Mouse (Mus musculus) heart, adult 11 months (tissue): ENCODE measurements at regions not wholly inside any gene's neighbourhood (a gene's known extent, or its start where the extent isn't known, plus 50 kb on each side); places are given as distances from the start of the nearest gene placed in this dataset.

Experiments
- DNase-seq: peaks from one replicate; pipeline ENCODE4 v3.0.0; 2022

GRCm38 (mm10) chr13:28425116-28425515 lies 167.8 kb downstream of the Gm11361 start:
- no peak for DNase-seq

- no peak for DNase-seq
Observed at GRCm38 (mm10) chr13:28424446-28425059, 167.2 kb downstream of the Gm11361 start.

GRCm38 (mm10) chr13:28421309-28421708 lies 164.0 kb downstream of the Gm11361 start:
- DNase-seq: no peak

GRCm38 (mm10) chr13:28420636-28421035 lies 163.3 kb downstream of the Gm11361 start:
- DNase-seq: no peak

- DNase-seq: peak; percentile 98
Observed at GRCm38 (mm10) chr13:28419950-28420381, 162.6 kb downstream of the Gm11361 start.

GRCm38 (mm10) chr13:28418936-28419681 lies 161.8 kb downstream of the Gm11361 start:
- DNase-seq: peak; percentile 84

GRCm38 (mm10) chr13:28417929-28418881 lies 160.9 kb downstream of the Gm11361 start:
- DNase-seq: peak; percentile 94

GRCm38 (mm10) chr13:28417431-28417928 lies 160.2 kb downstream of the Gm11361 start:
- DNase-seq: peak; percentile 93

GRCm38 (mm10) chr13:28416887-28417286 lies 159.6 kb downstream of the Gm11361 start:
- DNase-seq: no peak

- DNase-seq: peak; percentile 88
Observed at GRCm38 (mm10) chr13:28416231-28416630, 158.9 kb downstream of the Gm11361 start.

- DNase-seq: no peak
Observed at GRCm38 (mm10) chr13:28415769-28416168, 158.4 kb downstream of the Gm11361 start.

- DNase-seq: no peak
Observed at GRCm38 (mm10) chr13:28410324-28410723, 153.0 kb downstream of the Gm11361 start.

GRCm38 (mm10) chr13:28409609-28409902 lies 152.2 kb downstream of the Gm11361 start:
- no peak for DNase-seq

GRCm38 (mm10) chr13:28408868-28409608 lies 151.7 kb downstream of the Gm11361 start:
- DNase-seq: no peak

GRCm38 (mm10) chr13:28400459-28400858 lies 143.1 kb downstream of the Gm11361 start:
- DNase-seq: no peak
